In genomic region chr3:143017480-143017879, GRCm38 (mm10) we compare ENCODE assay signal across 19 mouse cellular contexts.
"Had no signal": no experiment of that assay in that cellular context is flagged by ENCODE, and none has a peak within 500 bp of the region (broad histone marks: within the 10 kb centered on the region; RNA-seq: fewer than 3 reads in every experiment).

No protein-coding gene starts in this region.

- H3K27ac ChIP-seq: lung, embryonic 15.5 days; macrophage; midbrain, embryonic 13.5 days; midbrain, embryonic 15.5 days; neural tube, embryonic 12.5 days had no signal

- DNase-seq: liver, postnatal 0 days; lung, adult 2 months; lung, postnatal 14 days; lung, postnatal 36 days; retina, postnatal 1 day; right cerebral cortex, adult 18-20 months; right cerebral cortex, postnatal 25 days; right cerebral cortex, postnatal 4 days; spleen, adult 18-20 months; thymus, adult 18-20 months; thymus, postnatal 14 days; thymus, postnatal 36 days had no signal

- H3K9ac ChIP-seq: liver, postnatal 0 days; lung, embryonic 15.5 days; midbrain, embryonic 13.5 days; midbrain, embryonic 15.5 days; neural tube, embryonic 12.5 days had no signal

- H3K27me3 ChIP-seq: lung, embryonic 15.5 days; midbrain, embryonic 13.5 days; midbrain, embryonic 15.5 days; neural tube, embryonic 12.5 days had no signal

- ATAC-seq: lung, postnatal 0 days; midbrain, embryonic 13.5 days; midbrain, embryonic 15.5 days had no signal

- H3K36me3 ChIP-seq: lung, embryonic 15.5 days; midbrain, embryonic 13.5 days; midbrain, embryonic 15.5 days; neural tube, embryonic 12.5 days had no signal

- H3K4me1 ChIP-seq: lung, embryonic 15.5 days; midbrain, embryonic 13.5 days; midbrain, embryonic 15.5 days; neural tube, embryonic 12.5 days had no signal

- H3K4me2 ChIP-seq: lung, embryonic 15.5 days; midbrain, embryonic 11.5 days; midbrain, embryonic 13.5 days; midbrain, embryonic 15.5 days; neural tube, embryonic 12.5 days had no signal

- H3K9me3 ChIP-seq: lung, embryonic 15.5 days; midbrain, embryonic 13.5 days; midbrain, embryonic 15.5 days; neural tube, embryonic 12.5 days had no signal

- H3K4me3 ChIP-seq: lung, embryonic 15.5 days; midbrain, embryonic 13.5 days; midbrain, embryonic 15.5 days; neural tube, embryonic 12.5 days had no signal
